Mouse (Mus musculus): ENCODE results near the gene Rffl. TPM values are rescaled to one million over a fixed set of nuclear protein-coding genes. Genes with fewer than 3 reads are reported as not detected.
"Not testable (repeated sequence)": the region's sequence is repeated elsewhere in the genome, so short reads cannot be mapped to it uniquely, and the experiment has no call there.

Rffl gene
- polyA plus RNA-seq, 1 experiment from 2014 or later: 13.8 TPM

- 68% methylated on average over 11 of the region's 11 CpGs for WGBS
- Histone ChIP-seq H3K36me3 (no peaks in the 10 kb centered on the region), H3K9me3 (no peaks in the 10 kb centered on the region), H3K4me1 (replicated peaks) (peaks cover 8% of the 10 kb centered on the region; the same call in 1 of the 2 replicates), H3K27ac (no peak overlapping the region), H3K27me3 (replicated peaks) (no peaks in the 10 kb centered on the region), H3K4me3 (replicated peaks) (no peak overlapping the region), H3K4me2 (replicated peaks) (no peak overlapping the region), H3K9ac (no peak overlapping the region)
- ATAC-seq: no peak
Measured at GRCm38 (mm10) chr11:82835616-82836432, 35.2 kb downstream of the Rffl start.

- H3K27me3 ChIP-seq (replicated peaks); H3K27ac ChIP-seq; H3K4me3 ChIP-seq (replicated peaks); H3K4me2 ChIP-seq (replicated peaks); H3K9ac ChIP-seq; ATAC-seq; H3K4me1 ChIP-seq (replicated peaks); H3K9me3 ChIP-seq; H3K36me3 ChIP-seq: not testable (repeated sequence)
- WGBS: 74% methylated on average over 7 of the region's 7 CpGs
Measured at GRCm38 (mm10) chr11:82834359-82834758, 36.7 kb downstream of the Rffl start.

- no peaks in the 10 kb centered on the region for H3K36me3 ChIP-seq
- H3K9ac ChIP-seq: no peak overlapping the region
- H3K4me3 ChIP-seq (replicated peaks): no peak overlapping the region
- ATAC-seq: no peak
- H3K27ac ChIP-seq: 0 out of 2 replicates have a peak overlapping the region, but pooled peaks have one; percentile 36
- H3K4me1 ChIP-seq (replicated peaks): peaks cover 9% of the 10 kb centered on the region; the same call in 1 of the 2 replicates
- no peaks in the 10 kb centered on the region for H3K9me3 ChIP-seq
- no peaks in the 10 kb centered on the region for H3K27me3 ChIP-seq (replicated peaks)
- WGBS: 69% methylated on average over 8 of the region's 8 CpGs
- H3K4me2 ChIP-seq (replicated peaks): no peak overlapping the region
Measured at GRCm38 (mm10) chr11:82833929-82834328, 37.1 kb downstream of the Rffl start.

- H3K9ac ChIP-seq; H3K4me2 ChIP-seq (replicated peaks); H3K4me1 ChIP-seq (replicated peaks); H3K27me3 ChIP-seq (replicated peaks); H3K9me3 ChIP-seq; H3K4me3 ChIP-seq (replicated peaks); H3K27ac ChIP-seq; H3K36me3 ChIP-seq; ATAC-seq: not testable (repeated sequence)
- WGBS: 74% methylated on average over 10 of the region's 10 CpGs
Measured at GRCm38 (mm10) chr11:82832402-82832801, 38.6 kb downstream of the Rffl start.

- no peak for ATAC-seq
- Histone ChIP-seq H3K27me3 (replicated peaks) (no peaks in the 10 kb centered on the region), H3K4me1 (replicated peaks) (peaks cover 9% of the 10 kb centered on the region; the same call in 1 of the 2 replicates), H3K36me3 (no peaks in the 10 kb centered on the region), H3K9me3 (no peaks in the 10 kb centered on the region), H3K4me3 (replicated peaks) (no peak overlapping the region), H3K9ac (no peak overlapping the region), H3K4me2 (replicated peaks) (peak overlapping the region; percentile 11; the same call in 1 of the 2 replicates), H3K27ac (no peak overlapping the region)
- WGBS: 20% methylated on average over 10 of the region's 10 CpGs
Measured at GRCm38 (mm10) chr11:82831008-82831893, 39.8 kb downstream of the Rffl start.

GRCm38 (mm10) chr11:82826818-82827217 is 44.2 kb downstream of the Rffl start:
- Histone ChIP-seq H3K9me3 (no peaks in the 10 kb centered on the region), H3K4me1 (replicated peaks) (peaks cover 5% of the 10 kb centered on the region; the same call in 1 of the 2 replicates), H3K27me3 (replicated peaks) (no peaks in the 10 kb centered on the region), H3K4me2 (replicated peaks) (no peak overlapping the region), H3K9ac (no peak overlapping the region), H3K4me3 (replicated peaks) (no peak overlapping the region), H3K36me3 (no peaks in the 10 kb centered on the region), H3K27ac (no peak overlapping the region)
- no peak for ATAC-seq

GRCm38 (mm10) chr11:82820788-82821456 is 50.1 kb downstream of the Rffl start:
- no peak overlapping the region for H3K27ac ChIP-seq
- WGBS: 61% methylated on average over 13 of the region's 13 CpGs
- no peak overlapping the region for H3K4me2 ChIP-seq (replicated peaks)
- H3K4me3 ChIP-seq (replicated peaks): no peak overlapping the region
- no peaks in the 10 kb centered on the region for H3K36me3 ChIP-seq
- peak; percentile 55; the same call in 1 of the 2 replicates for ATAC-seq
- H3K4me1 ChIP-seq (replicated peaks): peaks cover 5% of the 10 kb centered on the region; the same call in 1 of the 2 replicates
- H3K27me3 ChIP-seq (replicated peaks): no peaks in the 10 kb centered on the region
- no peaks in the 10 kb centered on the region for H3K9me3 ChIP-seq
- H3K9ac ChIP-seq: no peak overlapping the region

GRCm38 (mm10) chr11:82819350-82819749 is 51.7 kb downstream of the Rffl start:
- Histone ChIP-seq H3K27me3 (replicated peaks) (no peaks in the 10 kb centered on the region), H3K4me1 (replicated peaks) (peaks cover 5% of the 10 kb centered on the region; the same call in 1 of the 2 replicates), H3K4me2 (replicated peaks) (no peak overlapping the region), H3K27ac (no peak overlapping the region), H3K9me3 (no peaks in the 10 kb centered on the region), H3K4me3 (replicated peaks) (no peak overlapping the region), H3K9ac (no peak overlapping the region), H3K36me3 (no peaks in the 10 kb centered on the region)
- WGBS: 53% methylated on average over 4 of the region's 4 CpGs
- 0 out of 2 replicates have a peak, but pooled peaks have one; percentile 51 for ATAC-seq

- 75% methylated on average over 5 of the region's 5 CpGs for WGBS
- Histone ChIP-seq H3K27ac (no peak overlapping the region), H3K9me3 (no peaks in the 10 kb centered on the region), H3K4me3 (replicated peaks) (no peak overlapping the region), H3K36me3 (0 out of 2 replicates have a peak, but pooled peaks cover 5% of the 10 kb centered on the region), H3K4me2 (replicated peaks) (no peak overlapping the region), H3K4me1 (replicated peaks) (peaks cover 2% of the 10 kb centered on the region; the same call in 1 of the 2 replicates), H3K9ac (no peak overlapping the region), H3K27me3 (replicated peaks) (no peaks in the 10 kb centered on the region)
- no peak for ATAC-seq
Measured at GRCm38 (mm10) chr11:82808485-82808884, 62.5 kb downstream of the Rffl start.

- no peak for ATAC-seq
- no peaks in the 10 kb centered on the region for H3K9me3 ChIP-seq
- H3K36me3 ChIP-seq: peaks cover 16% of the 10 kb centered on the region
Measured at GRCm38 (mm10) chr11:82807370-82807769, 63.6 kb downstream of the Rffl start.

GRCm38 (mm10) chr11:82806656-82807055 is 64.4 kb downstream of the Rffl start:
- no peak overlapping the region for H3K4me2 ChIP-seq (replicated peaks)
- H3K27ac ChIP-seq: no peak overlapping the region
- peaks cover 22% of the 10 kb centered on the region for H3K36me3 ChIP-seq
- H3K4me3 ChIP-seq (replicated peaks): no peak overlapping the region
- WGBS: 63% methylated on average over 3 of the region's 3 CpGs
- H3K9me3 ChIP-seq: no peaks in the 10 kb centered on the region
- no peaks in the 10 kb centered on the region for H3K4me1 ChIP-seq (replicated peaks)
- no peaks in the 10 kb centered on the region for H3K27me3 ChIP-seq (replicated peaks)
- no peak overlapping the region for H3K9ac ChIP-seq
- ATAC-seq: no peak

More at GRCm38 (mm10) chr11:82807370-82807769, 63.6 kb downstream of the Rffl start:
- Histone ChIP-seq H3K9ac (no peak overlapping the region), H3K4me1 (replicated peaks) (no peaks in the 10 kb centered on the region), H3K4me3 (replicated peaks) (no peak overlapping the region), H3K4me2 (replicated peaks) (no peak overlapping the region), H3K27ac (no peak overlapping the region), H3K27me3 (replicated peaks) (no peaks in the 10 kb centered on the region)
- WGBS: 70% methylated on average over 3 of the region's 3 CpGs

GRCm38 (mm10) chr11:82783453-82783852 is 87.6 kb downstream of the Rffl start:
- WGBS: 89% methylated on average over 11 of the region's 11 CpGs
- H3K27me3 ChIP-seq (replicated peaks): no peaks in the 10 kb centered on the region
- peaks cover 9% of the 10 kb centered on the region; the same call in 1 of the 2 replicates for H3K36me3 ChIP-seq
- no peak overlapping the region for H3K9ac ChIP-seq
- peaks cover 6% of the 10 kb centered on the region; the same call in 1 of the 2 replicates for H3K4me1 ChIP-seq (replicated peaks)
- no peak for ATAC-seq
- H3K27ac ChIP-seq: no peak overlapping the region
- H3K4me3 ChIP-seq (replicated peaks): no peak overlapping the region
- no peak overlapping the region for H3K4me2 ChIP-seq (replicated peaks)
- no peaks in the 10 kb centered on the region for H3K9me3 ChIP-seq

All from intestine, embryonic 15.5 days (tissue).